Mouse (Mus musculus): ENCODE data around the gene Anxa4. TPM values are rescaled to one million over a fixed set of nuclear protein-coding genes. Genes with fewer than 3 reads are reported as not detected.
A peak's percentile ranks its signal among the peaks of the same experiment; 100 is the strongest.

Gene Anxa4
- polyA plus RNA-seq, 1 experiment from 2014 or later: 137 TPM

DNA sequence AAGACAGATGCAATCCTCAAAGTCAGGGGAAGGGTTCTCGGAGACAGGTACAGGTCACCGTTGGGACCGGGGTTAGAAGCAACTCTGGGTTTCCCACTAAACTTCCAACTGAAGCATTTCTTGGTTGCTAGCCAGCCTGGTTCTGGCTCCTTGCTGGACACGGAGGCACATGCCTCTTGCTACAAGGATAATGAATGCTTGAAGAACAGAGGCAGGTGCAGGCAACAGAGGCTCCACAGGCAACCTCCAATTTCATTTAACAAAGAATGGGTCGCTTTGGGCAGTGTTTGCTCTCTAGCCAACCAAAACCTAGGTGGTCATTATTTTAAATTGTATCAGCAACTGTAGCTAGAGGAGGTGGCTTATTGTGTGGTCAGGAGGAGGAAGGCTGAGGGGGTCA, 573 bp upstream of the Anxa4 start:
- Histone ChIP-seq H3K4me2 (peak overlapping the region; percentile 88), H3K27ac (no peak overlapping the region), H3K4me1 (peaks cover 12% of the 10 kb centered on the region; the same call in 1 of the 2 replicates), H3K4me3 (replicated peaks) (peak overlapping the region; percentile 76), H3K9ac (no peak overlapping the region), H3K36me3 (no peaks in the 10 kb centered on the region), H3K9me3 (no peaks in the 10 kb centered on the region), H3K27me3 (replicated peaks) (no peaks in the 10 kb centered on the region)
- ATAC-seq (ENCODE audit: insufficient read depth, low FRiP score, low read depth): no peak
- 51% methylated on average over 5 of the region's 5 CpGs for WGBS

DNA sequence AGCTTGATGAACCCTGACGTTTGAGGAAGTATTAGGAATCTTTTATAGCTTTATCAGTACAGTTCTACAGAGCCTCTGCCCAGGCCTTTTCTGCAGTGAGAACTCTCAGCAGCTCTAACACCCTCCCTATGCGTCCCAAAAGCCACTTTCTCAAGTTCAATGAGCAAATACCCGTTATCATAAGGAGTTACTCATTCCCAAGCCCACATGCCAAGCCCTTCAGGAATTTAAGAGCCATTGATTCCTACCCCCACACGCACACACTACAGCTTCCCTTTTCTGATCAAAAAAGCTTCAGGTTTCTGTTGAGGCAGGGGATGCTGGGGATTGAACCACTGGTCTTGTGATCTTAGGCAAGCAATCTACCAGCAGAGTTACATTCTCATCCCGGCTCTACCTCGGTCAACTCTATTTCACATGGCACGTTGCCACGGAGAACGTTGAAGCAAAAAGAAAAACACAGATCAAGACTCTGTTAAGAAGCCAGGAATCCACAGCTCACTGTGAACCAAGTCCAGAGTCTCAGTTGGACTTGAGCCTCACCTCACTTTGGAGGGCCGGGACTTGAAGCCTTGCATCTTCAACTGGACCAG, 2.9 kb downstream of the Anxa4 start:
- Histone ChIP-seq H3K27me3 (replicated peaks) (no peaks in the 10 kb centered on the region), H3K4me1 (peaks cover 12% of the 10 kb centered on the region; the same call in 1 of the 2 replicates), H3K9me3 (no peaks in the 10 kb centered on the region), H3K4me3 (replicated peaks) (no peak overlapping the region), H3K36me3 (no peaks in the 10 kb centered on the region), H3K4me2 (no peak overlapping the region), H3K27ac (peak overlapping the region; percentile 5; the same call in 1 of the 2 replicates), H3K9ac (no peak overlapping the region)
- WGBS: 76% methylated on average over 10 of the region's 10 CpGs
- ATAC-seq (ENCODE audit: insufficient read depth, low FRiP score, low read depth): no peak

DNA sequence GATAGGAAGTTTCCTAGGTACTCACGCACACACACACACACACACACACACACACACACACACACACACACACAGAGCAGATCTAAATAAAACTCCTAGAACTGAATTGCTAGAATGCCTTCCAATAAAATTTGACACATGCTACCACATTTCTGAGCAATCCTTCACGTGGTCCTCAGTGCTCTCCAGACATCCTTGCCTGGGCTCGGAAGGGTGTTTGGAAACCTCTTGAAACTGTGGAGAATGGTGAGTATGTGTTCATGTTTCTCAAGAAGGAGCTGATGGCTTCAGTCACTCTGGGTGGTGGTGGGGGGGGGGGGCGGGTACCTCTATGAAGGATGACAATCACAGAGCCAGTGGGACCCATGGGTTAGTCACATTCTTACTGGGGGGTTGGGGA, 5.1 kb downstream of the Anxa4 start:
- Histone ChIP-seq H3K27ac (no peak overlapping the region), H3K4me3 (replicated peaks) (no peak overlapping the region), H3K4me1 (peaks cover 7% of the 10 kb centered on the region; the same call in 1 of the 2 replicates), H3K27me3 (replicated peaks) (no peaks in the 10 kb centered on the region), H3K36me3 (no peaks in the 10 kb centered on the region), H3K9me3 (no peaks in the 10 kb centered on the region), H3K4me2 (no peak overlapping the region), H3K9ac (no peak overlapping the region)
- no peak for ATAC-seq (ENCODE audit: insufficient read depth, low FRiP score, low read depth)
- 82% methylated on average over 4 of the region's 4 CpGs for WGBS

DNA sequence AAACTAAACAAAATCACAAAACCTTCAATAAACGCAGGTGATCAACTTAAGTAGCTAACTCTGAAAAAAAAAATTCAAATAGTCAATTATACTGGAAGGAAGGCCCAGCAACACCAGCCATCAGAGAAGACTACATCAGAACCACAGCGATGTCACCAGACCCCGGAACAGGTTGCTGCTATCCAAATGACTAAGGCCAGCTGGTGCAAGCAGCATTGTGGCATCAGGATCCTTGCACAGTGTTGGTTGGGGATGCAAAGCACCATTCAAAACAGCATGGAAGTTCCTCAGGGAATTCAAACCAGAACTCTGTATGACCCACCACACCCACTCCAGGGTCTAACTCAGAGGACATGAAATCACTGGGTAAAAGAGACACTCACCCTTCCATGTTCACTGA, 6.8 kb downstream of the Anxa4 start:
- Histone ChIP-seq H3K9ac (no peak overlapping the region), H3K4me2 (no peak overlapping the region), H3K27me3 (replicated peaks) (no peaks in the 10 kb centered on the region), H3K9me3 (no peaks in the 10 kb centered on the region), H3K4me3 (replicated peaks) (no peak overlapping the region), H3K27ac (no peak overlapping the region), H3K4me1 (0 out of 2 replicates have a peak, but pooled peaks cover 2% of the 10 kb centered on the region), H3K36me3 (no peaks in the 10 kb centered on the region)
- WGBS: 94% methylated on average over 3 of the region's 3 CpGs
- ATAC-seq (ENCODE audit: insufficient read depth, low FRiP score, low read depth): no peak

DNA sequence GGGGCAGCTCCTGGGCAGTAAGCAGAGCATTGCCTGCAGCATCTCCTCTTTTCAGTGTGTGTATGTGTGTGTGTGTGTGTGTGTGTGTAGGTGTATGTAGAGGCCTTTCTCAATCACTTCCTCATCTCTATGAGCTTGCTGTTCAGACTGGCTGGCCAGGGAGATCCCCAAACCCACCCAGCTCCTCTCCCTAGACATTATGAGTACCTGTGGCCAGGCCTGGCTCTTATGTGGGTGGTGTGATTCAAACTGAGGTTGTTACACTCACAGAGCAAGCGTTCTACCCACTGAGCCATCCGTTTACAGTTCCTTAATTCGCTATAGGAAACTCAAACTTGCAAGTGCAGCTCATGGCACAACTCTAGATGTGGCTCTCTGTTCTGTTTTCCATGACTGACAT, 8.6 kb downstream of the Anxa4 start:
- no peak overlapping the region for H3K4me2 ChIP-seq
- no peak overlapping the region for H3K4me3 ChIP-seq (replicated peaks)
- no peak overlapping the region for H3K9ac ChIP-seq
- H3K4me1 ChIP-seq: no peaks in the 10 kb centered on the region
- H3K9me3 ChIP-seq: no peaks in the 10 kb centered on the region
- no peaks in the 10 kb centered on the region for H3K36me3 ChIP-seq
- no peak overlapping the region for H3K27ac ChIP-seq
- 75% methylated on average over 3 of the region's 3 CpGs for WGBS
- no peak for ATAC-seq (ENCODE audit: insufficient read depth, low FRiP score, low read depth)
- H3K27me3 ChIP-seq (replicated peaks): no peaks in the 10 kb centered on the region

DNA sequence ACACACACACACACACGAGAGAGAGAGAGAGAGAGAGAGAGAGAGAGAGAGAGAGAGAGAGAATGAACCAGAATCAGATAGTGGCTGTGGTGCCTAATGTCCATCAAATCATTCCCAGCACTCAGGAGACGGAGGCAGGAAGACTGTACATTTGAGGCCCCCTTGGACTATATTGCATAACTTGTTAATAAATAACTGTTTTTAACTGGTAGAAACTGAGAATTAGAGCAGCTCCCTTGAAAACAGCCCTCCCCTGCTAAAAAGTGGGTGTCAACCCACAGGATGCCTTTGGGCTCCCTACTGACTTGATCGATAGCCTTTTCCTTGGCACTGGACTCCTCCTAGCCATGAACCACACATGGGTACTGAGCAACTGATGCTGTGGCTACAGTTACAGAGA, 11.0 kb downstream of the Anxa4 start:
- Histone ChIP-seq H3K4me2 (no peak overlapping the region), H3K36me3 (no peaks in the 10 kb centered on the region), H3K4me3 (replicated peaks) (no peak overlapping the region), H3K4me1 (no peaks in the 10 kb centered on the region), H3K27me3 (replicated peaks) (no peaks in the 10 kb centered on the region), H3K27ac (no peak overlapping the region), H3K9ac (no peak overlapping the region), H3K9me3 (no peaks in the 10 kb centered on the region)
- ATAC-seq (ENCODE audit: insufficient read depth, low FRiP score, low read depth): 0 out of 2 replicates have a peak, but pooled peaks have one; percentile 43
- 67% methylated on average over 3 of the region's 3 CpGs for WGBS

DNA sequence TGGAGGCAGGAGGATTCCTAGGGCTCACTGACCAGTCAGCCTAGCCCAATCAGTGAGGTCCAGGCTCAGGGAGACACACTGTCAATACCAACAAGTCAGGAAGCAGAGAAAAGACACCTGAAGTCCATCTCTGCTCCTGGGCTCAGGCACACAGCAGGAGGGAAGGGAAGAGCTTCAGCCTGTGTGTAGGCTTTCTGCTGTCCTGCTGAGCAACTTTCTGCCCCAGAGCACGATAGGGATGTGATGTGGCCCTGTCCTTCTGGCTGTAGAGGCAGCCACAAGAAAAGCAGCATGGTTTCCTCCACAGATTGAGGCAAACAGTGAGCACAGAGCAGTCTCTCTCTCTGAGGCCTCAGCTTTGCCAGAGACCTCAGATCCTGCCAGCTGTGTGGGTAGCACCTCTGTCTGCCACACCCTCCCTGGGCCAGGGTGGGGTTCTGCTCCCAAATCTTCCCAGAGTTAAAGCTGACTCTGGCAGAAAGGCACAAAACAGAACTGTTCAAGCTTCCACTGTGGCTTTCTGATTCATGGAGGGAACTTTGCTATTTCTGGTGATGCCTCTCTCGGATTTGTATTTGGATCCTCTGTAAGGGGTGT, 11.9 kb downstream of the Anxa4 start:
- no peaks in the 10 kb centered on the region for H3K36me3 ChIP-seq
- no peak overlapping the region for H3K4me2 ChIP-seq
- no peak overlapping the region for H3K27ac ChIP-seq
- ATAC-seq (ENCODE audit: insufficient read depth, low FRiP score, low read depth): no peak
- 48% methylated on average over 2 of the region's 2 CpGs for WGBS
- H3K4me3 ChIP-seq (replicated peaks): no peak overlapping the region
- H3K27me3 ChIP-seq (replicated peaks): no peaks in the 10 kb centered on the region
- H3K9me3 ChIP-seq: no peaks in the 10 kb centered on the region
- H3K9ac ChIP-seq: no peak overlapping the region
- no peaks in the 10 kb centered on the region for H3K4me1 ChIP-seq

DNA sequence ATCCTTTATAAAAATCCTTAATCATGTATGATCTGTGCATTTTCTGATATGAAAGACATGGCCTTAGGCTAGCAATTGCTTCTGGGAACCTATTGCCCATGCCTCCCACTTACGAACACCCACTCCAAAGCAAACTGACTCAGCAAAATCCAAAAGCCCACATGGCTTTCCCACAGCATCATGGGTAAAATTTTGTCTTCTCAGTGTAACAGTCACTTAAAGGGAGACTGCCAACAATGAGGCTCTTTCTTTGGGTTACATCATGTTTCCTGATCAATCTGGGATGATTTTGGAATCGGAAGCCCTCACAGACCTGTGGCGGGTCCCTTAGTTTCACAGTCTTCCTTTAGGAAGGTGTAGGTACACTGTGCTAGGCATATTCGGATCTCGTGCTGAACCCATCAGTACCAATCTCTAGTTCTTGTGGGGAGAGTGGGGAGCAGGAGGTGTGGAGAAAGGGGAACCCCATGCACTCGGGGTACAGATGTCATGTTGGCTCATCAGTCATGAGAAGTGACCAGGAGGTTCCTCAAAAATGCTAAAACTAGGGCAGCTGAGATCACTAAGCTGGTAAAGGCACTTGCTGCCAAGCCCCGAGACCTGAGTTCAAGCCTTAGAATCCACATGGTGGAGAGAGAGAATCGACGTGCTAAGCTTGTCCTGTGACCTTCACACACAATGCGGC, 14.3 kb downstream of the Anxa4 start:
- WGBS: 84% methylated on average over 10 of the region's 10 CpGs
- no peaks in the 10 kb centered on the region for H3K36me3 ChIP-seq
- H3K4me1 ChIP-seq: no peaks in the 10 kb centered on the region
- no peaks in the 10 kb centered on the region for H3K27me3 ChIP-seq (replicated peaks)
- no peak overlapping the region for H3K4me2 ChIP-seq
- H3K9me3 ChIP-seq: no peaks in the 10 kb centered on the region
- no peak for ATAC-seq (ENCODE audit: insufficient read depth, low FRiP score, low read depth)
- no peak overlapping the region for H3K27ac ChIP-seq
- H3K4me3 ChIP-seq (replicated peaks): no peak overlapping the region
- H3K9ac ChIP-seq: no peak overlapping the region

DNA sequence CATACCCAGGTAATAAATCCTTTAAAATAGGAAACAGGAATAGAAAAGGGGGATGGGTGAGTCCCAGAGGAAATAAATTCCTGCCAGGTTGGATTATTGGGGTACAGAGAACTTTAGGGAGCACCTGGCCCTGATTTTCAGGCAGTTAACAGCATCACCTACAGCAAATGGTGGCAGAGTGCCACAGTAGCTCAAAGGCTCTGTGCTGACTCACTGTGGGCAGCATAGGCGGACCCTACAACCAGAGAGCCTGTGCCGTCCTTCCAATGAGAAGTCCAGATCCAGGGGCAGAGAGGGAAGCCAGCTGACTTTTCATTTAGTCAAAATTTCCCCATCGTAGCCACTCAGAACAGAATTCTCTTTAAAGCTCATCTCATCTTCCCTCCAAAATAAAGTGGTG, 16.2 kb downstream of the Anxa4 start:
- H3K4me2 ChIP-seq: no peak overlapping the region
- H3K4me1 ChIP-seq: no peaks in the 10 kb centered on the region
- no peak overlapping the region for H3K4me3 ChIP-seq (replicated peaks)
- no peaks in the 10 kb centered on the region for H3K9me3 ChIP-seq
- 72% methylated on average over 3 of the region's 3 CpGs for WGBS
- no peak overlapping the region for H3K9ac ChIP-seq
- H3K27me3 ChIP-seq (replicated peaks): no peaks in the 10 kb centered on the region
- no peak for ATAC-seq (ENCODE audit: insufficient read depth, low FRiP score, low read depth)
- no peak overlapping the region for H3K27ac ChIP-seq
- no peaks in the 10 kb centered on the region for H3K36me3 ChIP-seq

DNA sequence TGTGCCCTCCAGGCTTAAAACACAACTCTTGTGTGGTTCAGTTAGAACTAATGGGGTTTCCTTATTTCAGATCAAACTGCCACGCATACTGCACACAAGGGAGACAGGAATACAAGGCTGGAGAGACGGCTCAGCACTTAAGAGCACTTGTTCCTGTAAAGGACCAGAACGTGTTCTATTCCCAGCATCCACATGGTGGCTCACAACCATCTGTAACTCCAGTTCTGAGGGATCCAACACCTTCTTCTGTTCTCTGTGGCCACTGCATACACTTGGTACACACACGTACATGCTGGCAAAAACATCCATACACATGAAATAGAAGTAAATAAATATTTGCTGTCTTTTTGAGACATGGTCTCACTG, 16.7 kb downstream of the Anxa4 start:
- Histone ChIP-seq H3K4me3 (replicated peaks) (no peak overlapping the region), H3K4me2 (no peak overlapping the region), H3K27me3 (replicated peaks) (no peaks in the 10 kb centered on the region), H3K27ac (no peak overlapping the region), H3K9me3 (no peaks in the 10 kb centered on the region), H3K4me1 (no peaks in the 10 kb centered on the region), H3K36me3 (no peaks in the 10 kb centered on the region), H3K9ac (no peak overlapping the region)
- no peak for ATAC-seq (ENCODE audit: insufficient read depth, low FRiP score, low read depth)
- 61% methylated on average over 4 of the region's 4 CpGs for WGBS

DNA sequence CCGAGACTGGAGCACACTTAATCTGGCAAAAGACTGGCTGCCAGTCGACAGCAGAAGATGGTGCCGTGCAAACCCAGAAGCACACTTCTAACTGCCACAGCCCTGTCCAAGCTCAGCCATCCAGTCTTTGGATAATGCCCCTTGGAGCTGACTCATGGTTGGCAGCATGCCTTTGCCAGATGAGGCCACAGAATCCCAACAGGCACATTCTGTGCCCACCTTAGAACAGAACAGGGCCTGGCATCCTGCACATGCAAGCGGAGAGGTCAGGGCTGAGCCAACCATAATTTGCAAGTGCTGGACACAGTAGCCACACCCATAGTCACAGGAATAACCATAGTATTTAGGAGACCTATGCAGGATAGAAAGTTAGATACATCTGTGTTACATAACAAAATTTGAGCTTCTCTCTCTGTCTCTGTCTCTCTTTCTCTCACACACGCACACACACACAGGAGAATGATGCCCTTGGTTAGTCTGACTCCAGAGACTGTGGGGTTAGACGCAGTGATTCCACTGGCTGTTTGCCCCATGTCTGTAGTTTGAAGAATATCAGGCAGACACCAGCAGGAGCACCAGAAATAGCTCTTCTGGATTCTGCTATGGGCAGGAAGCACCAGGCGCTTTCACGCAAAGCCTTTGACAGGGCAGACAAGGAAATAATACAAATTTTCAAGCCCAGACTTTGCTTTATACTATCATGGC, 17.2 kb downstream of the Anxa4 start:
- Histone ChIP-seq H3K4me1 (no peaks in the 10 kb centered on the region), H3K9ac (no peak overlapping the region), H3K9me3 (no peaks in the 10 kb centered on the region), H3K27me3 (replicated peaks) (no peaks in the 10 kb centered on the region), H3K4me3 (replicated peaks) (no peak overlapping the region), H3K36me3 (no peaks in the 10 kb centered on the region), H3K27ac (no peak overlapping the region), H3K4me2 (no peak overlapping the region)
- ATAC-seq (ENCODE audit: insufficient read depth, low FRiP score, low read depth): no peak
- WGBS: 85% methylated on average over 8 of the region's 8 CpGs

DNA sequence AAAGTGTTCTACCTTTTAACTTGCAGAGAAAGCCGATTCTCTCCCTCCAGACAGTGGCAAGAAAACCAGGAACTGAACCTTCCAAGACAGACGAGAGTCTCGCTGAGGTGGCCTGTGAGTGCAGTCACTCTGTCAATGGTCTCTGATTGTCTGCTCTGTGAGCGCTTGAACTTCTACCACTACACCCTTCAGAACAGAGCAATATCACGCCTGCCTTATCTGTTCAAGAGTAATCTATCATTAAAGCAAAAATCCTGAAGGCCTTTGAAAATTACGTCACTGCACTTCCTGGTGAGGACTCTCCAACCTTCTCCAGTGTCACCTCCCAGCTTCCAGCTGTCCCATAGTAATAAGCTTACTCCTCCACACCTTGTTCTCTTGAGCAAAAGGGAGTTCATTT, 18.4 kb downstream of the Anxa4 start:
- 67% methylated on average over 6 of the region's 6 CpGs for WGBS
- no peaks in the 10 kb centered on the region for H3K36me3 ChIP-seq
- H3K27me3 ChIP-seq (replicated peaks): no peaks in the 10 kb centered on the region
- no peaks in the 10 kb centered on the region for H3K9me3 ChIP-seq
- no peak overlapping the region for H3K27ac ChIP-seq
- H3K4me3 ChIP-seq (replicated peaks): no peak overlapping the region
- 0 out of 2 replicates have a peak, but pooled peaks have one; percentile 29 for ATAC-seq (ENCODE audit: insufficient read depth, low FRiP score, low read depth)
- H3K9ac ChIP-seq: no peak overlapping the region
- H3K4me1 ChIP-seq: no peaks in the 10 kb centered on the region
- no peak overlapping the region for H3K4me2 ChIP-seq

Data from stomach, embryonic 15.5 days (tissue).